Mouse (Mus musculus) fat pad, adult 2 months (tissue): ENCODE measurements around the gene Slc30a4.

Experiments
- DNase-seq: peaks from one replicate; pipeline ENCODE4 v3.0.0-alpha.2; 2011; ENCODE audit warnings: low read depth, low spot score; ENCODE audit errors: extremely low read depth

Slc30a4 gene

DNA sequence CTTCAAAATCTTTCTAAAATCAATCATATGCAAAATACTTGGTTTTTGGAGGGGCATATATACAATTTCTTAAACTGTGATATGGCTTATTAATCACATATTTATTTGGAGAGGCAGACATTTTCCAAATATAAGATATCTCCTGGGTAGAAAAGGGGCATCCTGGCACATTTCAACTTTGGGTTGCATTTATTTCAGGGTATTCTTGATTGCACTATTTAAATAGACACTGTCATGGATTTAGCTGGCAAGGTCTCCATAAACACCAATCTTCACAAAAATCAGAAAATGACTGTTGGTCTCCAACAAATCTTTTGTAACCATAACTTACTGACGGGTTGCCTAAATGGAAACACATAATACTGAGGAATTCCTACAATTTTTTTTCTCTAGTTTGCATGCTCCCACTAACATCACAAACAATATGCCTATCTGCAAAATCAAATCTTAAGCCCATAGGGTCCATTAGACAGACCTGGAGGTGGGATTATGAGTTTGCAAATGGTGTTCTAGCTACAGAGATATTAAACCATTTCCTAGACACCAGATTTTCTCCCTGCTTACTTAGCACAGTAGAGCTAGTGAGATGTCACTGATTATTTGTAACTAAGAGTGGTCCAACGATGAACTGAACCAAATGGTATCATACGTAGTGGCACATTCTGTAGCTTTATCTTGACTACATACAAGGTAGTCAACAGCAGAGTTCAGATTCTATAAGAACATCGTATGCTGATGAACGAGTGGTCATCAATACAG, 20.9 kb downstream of the Slc30a4 start:
- DNase-seq, result no peak

- DNase-seq, result no peak
These were observed 27.3 kb downstream of the Slc30a4 start for GRCm38 (mm10) chr2:122675126-122675525.

DNA sequence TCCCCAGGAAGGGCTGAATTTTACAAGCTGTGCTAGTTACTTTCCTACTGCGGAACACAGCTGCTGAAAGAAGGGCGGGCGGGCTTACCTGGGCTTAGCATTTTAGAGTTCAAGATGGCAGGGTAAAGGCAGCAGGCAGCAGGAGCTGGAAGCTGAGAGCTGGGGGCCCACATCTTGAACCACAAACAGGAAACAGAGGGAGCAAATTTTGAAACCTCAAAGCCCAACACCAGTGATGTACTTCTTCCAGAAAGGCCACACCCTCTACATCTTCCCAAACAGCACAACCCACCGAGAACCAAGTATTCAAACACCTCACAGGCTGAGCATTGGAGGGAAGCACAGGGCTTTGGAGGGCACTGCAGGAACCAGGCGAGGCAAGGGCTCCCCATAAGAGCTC, 29.6 kb downstream of the Slc30a4 start:
- no peak for DNase-seq

- DNase-seq, result no peak
These were observed 30.7 kb downstream of the Slc30a4 start for GRCm38 (mm10) chr2:122671714-122672113.

GRCm38 (mm10) chr2:122667856-122668255, 34.6 kb downstream of the Slc30a4 start:
- DNase-seq, result no peak

DNA sequence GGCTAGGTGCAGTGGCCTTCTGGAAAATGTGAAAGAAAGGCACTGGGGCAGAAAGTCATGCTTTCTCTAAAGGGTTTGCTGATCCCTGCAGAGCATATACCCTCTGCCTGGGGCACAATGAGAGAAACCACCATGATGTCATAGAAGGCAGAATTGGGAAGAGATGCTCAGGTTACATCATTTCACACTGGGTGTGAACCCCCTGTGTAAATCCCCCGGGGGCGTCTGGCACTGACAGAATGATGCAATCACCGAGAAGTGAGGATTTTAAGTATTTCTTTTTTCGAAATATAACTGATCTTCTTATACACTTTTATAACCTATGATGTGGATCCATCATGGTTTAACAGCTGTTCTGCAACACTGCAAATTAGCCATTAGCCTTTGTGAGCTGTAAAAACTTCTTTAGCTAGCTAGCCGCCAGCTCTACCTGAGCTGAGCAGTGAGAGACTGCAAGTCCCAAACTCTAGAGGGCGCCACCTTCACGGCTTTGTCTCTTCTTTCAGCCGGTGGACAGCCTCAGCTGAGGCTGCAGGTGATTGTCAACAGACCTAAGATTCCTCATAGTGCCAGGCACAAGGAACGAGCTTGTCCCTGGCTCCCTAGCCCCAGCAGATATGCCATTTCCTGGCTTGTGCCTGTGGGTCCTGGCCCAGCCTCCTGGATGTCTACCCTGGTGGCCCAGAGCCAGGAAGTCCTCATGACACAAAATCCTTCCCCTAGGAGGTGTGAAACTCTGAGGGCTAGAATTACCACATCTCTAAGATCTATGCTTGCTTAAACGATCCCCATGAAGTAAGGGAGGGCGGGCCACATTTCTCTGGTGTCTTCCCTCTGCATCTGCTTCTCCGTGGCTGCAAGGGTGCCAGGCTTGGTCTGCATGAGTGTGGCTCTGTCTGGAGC, 36.2 kb downstream of the Slc30a4 start:
- DNase-seq, result no peak

DNA sequence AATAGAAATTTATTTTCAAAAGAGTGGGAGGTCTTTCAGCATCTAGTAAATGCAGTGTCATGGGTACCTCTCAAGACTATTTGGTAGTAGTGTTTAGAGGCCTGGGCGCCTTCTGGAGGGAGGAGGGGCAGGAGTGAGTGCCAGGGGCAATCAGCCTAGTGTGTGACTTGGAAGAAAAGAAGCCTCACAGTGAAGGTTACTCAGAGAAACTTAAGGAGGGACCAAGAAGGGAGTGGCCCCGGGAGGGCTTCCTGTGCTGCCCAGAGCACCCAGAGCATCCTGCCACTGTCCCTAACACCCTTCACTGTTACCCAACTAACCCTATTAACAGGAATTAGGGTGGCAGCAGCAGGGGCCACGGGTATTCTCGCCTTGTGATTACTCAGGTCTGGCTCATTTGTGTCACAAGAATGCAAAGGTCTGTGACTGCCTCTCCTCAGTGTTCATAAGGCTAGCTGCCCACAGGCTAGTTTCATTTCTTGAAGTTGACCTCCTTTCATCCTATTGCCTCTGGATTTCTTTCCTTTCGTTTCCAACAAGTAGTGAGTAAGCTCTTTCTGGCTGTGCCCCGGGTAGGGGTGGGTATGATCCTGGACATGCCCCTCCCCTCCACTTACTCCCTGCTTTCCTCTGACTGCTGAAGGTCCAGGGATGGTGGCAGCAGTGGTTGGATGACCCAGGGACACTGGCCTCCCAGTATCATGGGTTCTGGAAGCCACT, 37.0 kb downstream of the Slc30a4 start:
- no peak for DNase-seq

GRCm38 (mm10) chr2:122659825-122660224, 42.6 kb downstream of the Slc30a4 start:
- no peak for DNase-seq

DNA sequence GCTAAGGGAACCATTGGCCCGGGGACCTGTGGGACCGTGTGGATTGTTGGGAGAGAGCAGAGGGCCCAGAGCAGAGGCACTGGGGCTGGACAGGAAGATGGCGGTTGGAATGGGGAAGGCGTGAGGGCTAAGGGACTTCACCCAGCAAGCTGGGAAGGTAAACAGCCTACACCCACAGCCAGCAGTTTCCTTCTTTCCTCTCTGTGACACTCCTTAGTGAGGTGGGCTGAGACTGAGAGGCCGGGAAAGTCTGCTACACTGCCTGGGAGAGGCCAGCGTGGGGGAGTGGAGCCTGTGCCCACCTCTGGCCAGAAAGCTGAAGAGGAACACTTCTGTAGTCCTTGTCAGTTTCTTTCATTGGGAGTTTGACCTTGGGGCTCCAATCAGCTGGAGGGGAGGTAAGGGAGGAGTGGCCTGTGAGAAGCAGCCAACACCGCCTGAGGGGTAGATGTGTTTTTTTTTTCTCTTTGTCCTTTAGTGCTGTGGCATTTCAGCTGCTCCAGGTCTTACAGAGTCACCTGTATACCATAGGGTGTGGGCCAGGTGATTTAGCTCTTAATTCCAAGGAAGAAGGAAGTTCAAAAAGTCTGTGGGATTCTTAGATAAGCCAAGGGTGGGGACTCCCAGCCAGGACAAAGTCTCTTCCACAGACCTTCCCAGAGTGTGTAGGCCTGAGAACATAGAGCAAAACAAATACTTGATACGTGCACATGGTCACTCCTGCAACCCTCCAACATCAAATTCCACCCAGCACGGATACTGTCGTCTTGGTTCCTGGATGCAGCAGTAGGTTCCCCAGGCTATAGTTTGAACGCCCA, 44.5 kb downstream of the Slc30a4 start:
- DNase-seq, result no peak

DNA sequence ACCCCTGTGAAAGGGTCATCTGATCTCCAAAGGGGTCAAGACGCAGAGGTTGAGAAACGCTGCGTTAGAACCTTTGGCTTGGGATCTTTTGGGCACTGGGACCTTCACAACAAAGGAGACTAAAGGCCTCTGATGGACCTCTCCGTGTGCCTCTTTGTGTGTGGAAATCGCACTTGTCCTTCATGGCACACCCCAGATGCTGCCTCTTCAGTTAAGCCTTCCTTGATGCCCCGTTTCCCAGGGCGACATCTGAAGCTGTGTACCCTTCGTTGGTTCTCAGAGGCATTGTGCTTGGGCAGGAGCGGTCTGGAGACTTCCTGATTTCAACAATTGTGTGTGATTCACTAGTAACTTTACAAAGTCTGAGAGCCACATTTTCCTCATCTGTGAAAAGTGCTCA, 45.7 kb downstream of the Slc30a4 start:
- no peak for DNase-seq

DNA sequence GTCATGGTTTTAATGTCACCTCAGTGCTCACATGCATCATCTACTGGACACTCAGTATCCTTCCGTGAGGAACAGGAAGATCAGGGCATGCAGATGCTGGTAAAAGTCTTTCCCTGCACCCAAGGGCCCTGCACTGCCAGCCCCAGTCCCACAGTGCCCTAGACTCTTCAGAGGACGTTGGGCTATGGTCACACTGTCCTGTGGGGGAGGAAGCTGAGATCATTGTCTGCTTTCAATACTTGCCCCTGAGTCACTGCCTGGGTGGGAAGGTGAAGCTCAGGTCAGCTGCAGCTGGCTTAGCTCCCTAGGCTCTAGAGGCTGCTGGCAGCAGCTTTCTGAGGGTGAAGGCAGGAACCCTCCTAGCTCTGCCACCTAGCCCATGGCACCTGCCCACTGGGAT, 46.4 kb downstream of the Slc30a4 start:
- DNase-seq, result no peak

DNA sequence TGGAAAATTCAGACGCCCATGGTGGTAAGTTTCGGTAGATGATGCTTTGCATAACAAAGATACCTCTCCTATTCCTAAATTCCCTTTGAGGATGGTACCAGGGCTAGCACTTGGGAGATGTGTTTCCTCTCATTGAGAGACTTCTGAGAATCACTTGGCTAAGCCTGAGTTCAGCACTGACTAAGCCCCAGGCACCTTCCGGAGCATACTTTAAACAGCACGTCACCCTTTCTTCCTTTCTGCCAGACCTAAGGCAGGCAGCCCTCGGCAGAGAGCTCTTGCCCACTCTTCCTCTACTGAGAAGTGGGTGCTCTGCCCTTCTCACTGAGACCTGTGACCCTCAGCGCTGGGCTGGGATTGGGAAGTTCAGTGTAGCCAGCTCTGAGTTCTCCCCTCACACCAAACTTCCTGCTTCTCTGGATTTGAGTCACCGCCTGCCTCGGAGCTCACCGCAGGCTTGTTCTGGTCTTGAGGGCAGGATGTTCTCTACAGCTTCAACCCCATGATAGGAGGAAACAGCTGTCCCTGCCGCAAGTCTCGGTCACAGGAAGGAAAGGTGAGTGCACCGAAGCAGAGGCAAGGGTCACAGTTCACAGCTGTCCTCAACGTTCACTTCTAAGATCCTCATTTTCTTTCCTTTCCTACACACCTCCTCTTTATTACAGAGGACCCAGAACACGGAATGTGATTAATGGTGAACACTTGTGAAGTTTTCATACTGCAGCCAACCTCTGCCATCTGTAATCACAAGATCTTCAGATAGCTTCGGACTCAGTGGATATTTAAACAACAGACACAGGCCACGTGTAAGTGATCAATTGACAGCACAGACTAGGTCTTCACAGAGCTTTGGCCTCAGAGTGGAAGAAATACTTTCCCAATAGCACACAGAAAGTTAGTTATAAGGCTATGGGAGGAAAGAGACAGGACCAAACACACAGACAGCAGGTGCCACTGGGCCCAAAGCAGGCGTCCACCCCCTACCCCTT, 50.1 kb downstream of the Slc30a4 start:
- DNase-seq, result no peak

- no peak for DNase-seq
These were observed 63.8 kb downstream of the Slc30a4 start for GRCm38 (mm10) chr2:122638673-122639072.

- no peak for DNase-seq
These were observed 64.4 kb downstream of the Slc30a4 start for GRCm38 (mm10) chr2:122638029-122638428.

GRCm38 (mm10) chr2:122637526-122637997, 64.9 kb downstream of the Slc30a4 start:
- no peak for DNase-seq

DNA sequence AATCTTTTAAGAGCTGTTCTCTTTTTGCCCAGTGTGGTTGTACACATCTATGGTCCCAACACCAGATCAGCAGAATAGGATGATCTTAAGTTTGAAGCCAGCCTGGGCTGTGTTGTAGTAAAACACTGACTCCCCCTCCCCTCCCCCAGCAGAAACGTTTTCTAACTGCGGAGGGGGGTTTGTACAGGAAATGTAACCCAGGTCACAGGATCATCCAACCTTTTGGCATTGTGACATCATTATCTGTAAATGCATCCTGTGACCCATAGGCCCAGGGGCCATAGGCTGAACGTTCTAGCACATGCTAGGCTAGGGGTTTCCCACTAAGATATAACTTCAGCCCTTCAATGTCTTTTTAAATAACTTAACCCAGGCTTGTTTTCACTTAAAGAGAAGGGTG, 65.8 kb downstream of the Slc30a4 start, which contains the start of gene AA467197:
Gene AA467197 (plus strand): TSS at position 301 of the 400 bp plus-strand sequence.
- DNase-seq, result no peak
